Mouse (Mus musculus): ENCODE measurements around the gene Olfr56. TPM values are rescaled to one million over a fixed set of nuclear protein-coding genes. Genes with fewer than 3 reads are reported as not detected.
"Not testable (repeated sequence)": the region's sequence is repeated elsewhere in the genome, so short reads cannot be mapped to it uniquely, and the experiment has no call there.

Gene Olfr56
- total RNA-seq, 2 experiments from 2014 or later = not detected

- DNase-seq = no peak
Measured at GRCm38 (mm10) chr11:49170576-49170975, 191.9 kb downstream of the Olfr56 start.

GRCm38 (mm10) chr11:49175345-49175744 is 196.7 kb downstream of the Olfr56 start:
- no peak for DNase-seq

GRCm38 (mm10) chr11:49176047-49176779 is 197.5 kb downstream of the Olfr56 start:
- DNase-seq = not testable (repeated sequence)

- no peak for DNase-seq
Measured at GRCm38 (mm10) chr11:49183172-49183571, 204.5 kb downstream of the Olfr56 start.

Other genes starting within 250 kb of the Olfr56 start
- 100 to 1,000 TPM; 321 to 324 TPM for gene Rack1, start 178.6 kb upstream of the Olfr56 start, total RNA-seq (2021)
- 10 to 100 TPM; 15.5 to 19.3 TPM for gene Trim41, start 161.5 kb upstream of the Olfr56 start, total RNA-seq (2021)
- 10 to 100 TPM; 57.3 to 57.9 TPM for gene Trim7, start 152.7 kb upstream of the Olfr56 start, total RNA-seq (2021)
- gene Gm12184, start 152.2 kb upstream of the Olfr56 start, total RNA-seq (2021) = 1 to 10 TPM in 1 of 2 experiments, under 1 TPM in 1; 0.67 to 3.2 TPM
- gene Irgm1, start 107.2 kb upstream of the Olfr56 start, total RNA-seq (2021) = 10 to 100 TPM in 1 of 2 experiments, 1 to 10 TPM in 1; 9.0 to 11.1 TPM
- under 1 TPM; 0.21 to 0.36 TPM for gene Gm5431, start 76.7 kb upstream of the Olfr56 start, total RNA-seq (2021)
- 1 to 10 TPM; 1.3 to 1.4 TPM for gene Psme2b, start 32.7 kb upstream of the Olfr56 start, total RNA-seq (2021)
- gene 9930111J21Rik1, start 509 bp downstream of the Olfr56 start, total RNA-seq (2021) = 1 to 10 TPM in 1 of 2 experiments, under 1 TPM in 1; 0.96 to 1.6 TPM
- under 1 TPM; 0.15 to 0.19 TPM for gene Gm12185, start 13.3 kb downstream of the Olfr56 start, total RNA-seq (2021)
- gene Tgtp1, start 15.3 kb downstream of the Olfr56 start, total RNA-seq (2021) = 1 to 10 TPM in 1 of 2 experiments, under 1 TPM in 1; 0.86 to 1.2 TPM
- gene 9930111J21Rik2, start 72.4 kb downstream of the Olfr56 start, total RNA-seq (2021) = 1 to 10 TPM; 1.2 to 1.5 TPM
- under 1 TPM; 0.28 to 0.38 TPM for gene Tgtp2, start 85.3 kb downstream of the Olfr56 start, total RNA-seq (2021)
- 1 to 10 TPM in 1 of 2 experiments, under 1 TPM in 1; 0.56 to 1.1 TPM for gene Ifi47, start 97.7 kb downstream of the Olfr56 start, total RNA-seq (2021)
- gene Olfr1396, start 136.0 kb downstream of the Olfr56 start, total RNA-seq (2021) = not detected
- gene Olfr1395, start 163.4 kb downstream of the Olfr56 start, total RNA-seq (2021) = not detected
- not detected for gene Olfr1394, start 175.5 kb downstream of the Olfr56 start, total RNA-seq (2021)
- gene Btnl9, start 208.3 kb downstream of the Olfr56 start, total RNA-seq (2021) = 1 to 10 TPM; 1.6 to 3.5 TPM
- gene Zfp62, start 224.4 kb downstream of the Olfr56 start, total RNA-seq (2021) = 10 to 100 TPM; 20.3 to 22.8 TPM

Measured in gastrocnemius, postnatal 25 days (tissue).